Mouse (Mus musculus) ES-E14 (cell line): Measurements from ENCODE around the gene Ghr.

Experiments
- CHD2 ChIP-seq: IDR thresholded peaks from 2 replicates; pipeline ENCODE4 v1.6.1; 2014; ENCODE audit warnings: mild to moderate bottlenecking, low read depth, low read length, inconsistent platforms
- HCFC1 ChIP-seq: IDR thresholded peaks from 2 replicates; pipeline ENCODE4 v1.6.1; 2012; ENCODE audit warnings: low read length, inconsistent platforms, borderline replicate concordance; ENCODE audit not compliant: insufficient read depth
- MAFK ChIP-seq: IDR thresholded peaks from 2 replicates; pipeline ENCODE4 v1.6.1; 2014; ENCODE audit warnings: mild to moderate bottlenecking, low read depth, low read length, inconsistent platforms; ENCODE audit not compliant: insufficient read depth
- ZC3H11A ChIP-seq: IDR thresholded peaks from 2 replicates; pipeline ENCODE4 v1.6.1; 2012; ENCODE audit warnings: low read depth, mild to moderate bottlenecking, inconsistent platforms, low read length, borderline replicate concordance
- ZNF384 ChIP-seq: IDR thresholded peaks from 2 replicates; pipeline ENCODE4 v1.6.1; 2012; ENCODE audit warnings: low read depth, low read length, inconsistent platforms

DNA sequence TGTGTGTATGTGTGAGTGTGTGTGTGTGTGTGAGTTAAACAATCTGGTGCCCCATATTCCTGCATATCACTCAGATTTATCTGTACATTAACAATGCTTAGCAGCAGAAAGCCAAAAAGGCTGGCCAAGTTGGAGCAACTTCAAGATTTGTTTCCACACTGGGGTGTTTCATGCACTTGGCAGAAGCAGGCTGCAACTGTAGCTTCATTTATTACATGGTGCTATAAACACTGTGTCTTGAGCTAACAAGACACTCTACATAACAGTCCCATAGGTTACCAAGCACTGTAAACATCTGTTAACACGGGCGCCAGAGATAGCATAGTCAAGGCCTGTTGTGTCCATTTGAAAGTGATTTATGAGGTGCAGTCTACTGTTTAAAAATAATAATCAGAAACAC is 3.1 kb downstream of the Ghr start:
- TF ChIP-seq ZNF384 (no peak), ZC3H11A (no peak), CHD2 (no peak), HCFC1 (no peak), MAFK (no peak)
